Mouse (Mus musculus) midbrain, postnatal 0 days (tissue): Measurements from ENCODE around the gene Rassf5. TPM values are rescaled to one million over a fixed set of nuclear protein-coding genes. Genes with fewer than 3 reads are reported as not detected.

Source experiments
- ATAC-seq: fragments of 200-750 bp; cut with Nextera tagmentation; 2 replicates; pipeline ENCODE4 v1.8.0; 2017; ENCODE audit warnings: moderate number of reproducible peaks, mild to moderate bottlenecking, moderate TSS enrichment, moderate library complexity; ENCODE audit not compliant: low FRiP score
- DNase-seq: peaks from one replicate; pipeline ENCODE4 v3.0.0-alpha.2; 2015; ENCODE audit warnings: low spot score
- H3K27ac ChIP-seq: fragments of 300-500 bp; sonication (generic); 2 replicates; pipeline ENCODE4 v1.5.1; 2014; ENCODE audit warnings: low read depth, mild to moderate bottlenecking, low read length, mixed read lengths
- H3K27me3 ChIP-seq: fragments of 300-500 bp; sonication (generic); 2 replicates; pipeline ENCODE4 v1.6.1; 2014; ENCODE audit warnings: low read length, control low read depth, mixed read lengths; ENCODE audit not compliant: insufficient read depth
- H3K36me3 ChIP-seq: fragments of 300-500 bp; sonication (generic); 2 replicates; pipeline ENCODE4 v1.6.1; 2014; ENCODE audit warnings: low read length, control low read depth, mixed read lengths; ENCODE audit not compliant: insufficient read depth
- H3K4me1 ChIP-seq: fragments of 300-500 bp; sonication (generic); 2 replicates; pipeline ENCODE4 v1.6.1; 2014; ENCODE audit warnings: mild to moderate bottlenecking, control low read depth, antibody characterized with exemption, low read length, mixed read lengths; ENCODE audit not compliant: insufficient read depth
- H3K4me2 ChIP-seq: fragments of 300-500 bp; sonication (generic); 2 replicates; pipeline ENCODE4 v1.6.1; 2014; ENCODE audit warnings: low read depth, mild to moderate bottlenecking, low read length, mixed read lengths; ENCODE audit not compliant: poor library complexity, severe bottlenecking
- H3K4me3 ChIP-seq: fragments of 300-500 bp; sonication (generic); 2 replicates; pipeline ENCODE4 v1.5.1; 2014; ENCODE audit warnings: low read depth, mild to moderate bottlenecking, low read length, moderate library complexity
- H3K9ac ChIP-seq: fragments of 300-500 bp; sonication (generic); replicated peaks from 2 replicates; pipeline ENCODE4 v1.6.1; 2014; ENCODE audit warnings: mild to moderate bottlenecking, low read length, moderate library complexity, mixed read lengths; ENCODE audit not compliant: poor library complexity, severe bottlenecking
- H3K9me3 ChIP-seq: fragments of 300-500 bp; sonication (generic); 2 replicates; pipeline ENCODE4 v1.6.1; 2016; ENCODE audit warnings: low read length, control low read depth
- CTCF ChIP-seq: IDR thresholded peaks from 2 replicates; pipeline ENCODE4 v1.5.1; 2016; ENCODE audit warnings: antibody characterized with exemption, mild to moderate bottlenecking
- WGBS: fragments of 180-500 bp; shearing (Covaris S2); extraction: QIAGEN DNeasy Blood & Tissue Kit; methylation state at CpG from one replicate; pipeline ENCODE4 v1.1.7; 2014; 5-methylcytosine and 5-hydroxymethylcytosine counted together
- polyA plus RNA-seq: library from polyadenylated mRNA; unstranded; fragments of >200 nt; fragmentation: Nextera tagmentation; extraction: Ambion mirVana; gene quantifications from 2 replicates; pipeline ENCODE4 v1.2.1, GENCODE M21; 2015
- total RNA-seq: library from RNA; depleted of rRNA; stranded (reverse); fragments of >200 nt; gene quantifications from 2 replicates; pipeline ENCODE4 v1.2.3, GENCODE M21; 2014

Gene Rassf5
- total and polyA plus RNA-seq, 2 experiments from 2014 or later, result 4.9 to 9.0 TPM

GRCm38 (mm10) chr1:131238931-131239381 lies 6.1 kb downstream of the Rassf5 start:
- peak; percentile 12 for DNase-seq
- TF ChIP-seq CTCF, result no peak
- Histone ChIP-seq H3K4me2 (no peak overlapping the region), H3K9ac (no peak overlapping the region), H3K9me3 (no peaks in the 10 kb centered on the region), H3K27me3 (no peaks in the 10 kb centered on the region), H3K36me3 (no peaks in the 10 kb centered on the region; the same call in 1 of the 2 replicates), H3K4me1 (peaks cover 5% of the 10 kb centered on the region; the same call in 1 of the 2 replicates), H3K4me3 (no peak overlapping the region), H3K27ac (no peak overlapping the region)
- ATAC-seq, result no peak
- 69% methylated on average over 8 of the region's 8 CpGs for WGBS

DNA sequence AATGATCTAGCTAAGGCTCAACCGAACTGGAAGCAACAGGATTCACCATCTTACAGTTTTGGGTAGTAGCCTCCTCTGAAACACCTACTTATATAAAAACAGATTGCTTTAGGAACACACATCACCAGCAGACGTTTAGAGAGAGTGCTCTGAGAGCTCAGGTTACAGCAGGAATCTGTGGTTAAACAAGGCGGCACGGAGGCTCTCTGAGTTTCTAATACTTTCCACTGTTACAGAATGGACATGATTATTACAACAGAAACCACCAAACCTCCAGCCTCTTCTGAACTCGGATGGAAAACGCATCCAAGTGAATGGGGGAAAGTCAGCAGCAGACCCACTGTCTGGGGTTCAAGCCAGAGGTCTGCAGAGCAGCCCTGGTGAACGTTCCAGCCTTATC lies 9.0 kb downstream of the Rassf5 start:
- H3K27ac ChIP-seq, result no peak overlapping the region
- no peaks in the 10 kb centered on the region for H3K9me3 ChIP-seq
- H3K36me3 ChIP-seq, result no peaks in the 10 kb centered on the region; the same call in 1 of the 2 replicates
- ATAC-seq, result no peak
- H3K4me3 ChIP-seq, result no peak overlapping the region
- WGBS, result 73% methylated on average over 7 of the region's 7 CpGs
- no peak overlapping the region for H3K9ac ChIP-seq
- H3K4me2 ChIP-seq, result no peak overlapping the region
- no peaks in the 10 kb centered on the region for H3K27me3 ChIP-seq
- no peak for DNase-seq
- TF ChIP-seq CTCF, result no peak
- H3K4me1 ChIP-seq, result peaks cover 3% of the 10 kb centered on the region; the same call in 1 of the 2 replicates

- Histone ChIP-seq H3K9ac (no peak overlapping the region), H3K4me1 (no peaks in the 10 kb centered on the region), H3K4me3 (no peak overlapping the region), H3K27me3 (no peaks in the 10 kb centered on the region), H3K9me3 (no peaks in the 10 kb centered on the region), H3K36me3 (no peaks in the 10 kb centered on the region; the same call in 1 of the 2 replicates), H3K27ac (no peak overlapping the region), H3K4me2 (no peak overlapping the region)
- no peak for DNase-seq
- WGBS, result 70% methylated on average over 12 of the region's 12 CpGs
- no peak for TF ChIP-seq CTCF
- no peak for ATAC-seq
Measured at GRCm38 (mm10) chr1:131233527-131233926, 11.5 kb downstream of the Rassf5 start.

DNA sequence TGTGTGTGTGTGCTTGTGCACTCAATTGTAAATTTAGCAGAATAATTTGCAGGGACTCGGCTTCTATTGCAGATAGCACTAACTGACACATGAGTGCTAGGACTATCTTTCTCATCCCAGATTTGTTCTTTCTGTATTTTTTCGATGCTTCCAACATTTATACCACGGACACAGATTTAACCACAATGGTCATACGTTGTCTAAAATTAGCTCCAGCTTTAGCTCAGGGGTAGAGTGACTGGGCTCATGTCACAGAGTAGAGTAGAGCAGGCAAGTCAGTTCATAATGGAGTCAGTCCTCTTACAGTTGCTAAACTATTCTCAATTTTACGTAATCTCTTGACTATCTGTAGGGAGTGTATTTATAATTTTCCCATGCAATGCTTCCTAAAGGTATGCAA lies 16.4 kb downstream of the Rassf5 start:
- TF ChIP-seq CTCF, result no peak
- no peaks in the 10 kb centered on the region for H3K36me3 ChIP-seq
- H3K9me3 ChIP-seq, result no peaks in the 10 kb centered on the region
- H3K4me3 ChIP-seq, result no peak overlapping the region
- DNase-seq, result no peak
- no peak overlapping the region for H3K27ac ChIP-seq
- H3K9ac ChIP-seq, result no peak overlapping the region
- no peak overlapping the region for H3K4me2 ChIP-seq
- 90% methylated on average over 5 of the region's 5 CpGs for WGBS
- no peaks in the 10 kb centered on the region for H3K27me3 ChIP-seq
- no peak for ATAC-seq
- no peaks in the 10 kb centered on the region for H3K4me1 ChIP-seq

- no peak for ATAC-seq
- DNase-seq, result no peak
Measured at GRCm38 (mm10) chr1:131228225-131228624, 16.8 kb downstream of the Rassf5 start.

GRCm38 (mm10) chr1:131224848-131225471 lies 20.1 kb downstream of the Rassf5 start:
- TF ChIP-seq CTCF, result no peak
- 22% methylated on average over 12 of the region's 12 CpGs for WGBS
- H3K4me3 ChIP-seq, result no peak overlapping the region
- H3K4me1 ChIP-seq, result no peaks in the 10 kb centered on the region
- H3K4me2 ChIP-seq, result no peak overlapping the region
- no peaks in the 10 kb centered on the region for H3K9me3 ChIP-seq
- no peaks in the 10 kb centered on the region for H3K36me3 ChIP-seq
- DNase-seq (no peak), ATAC-seq (no peak; the same call in 1 of the 2 replicates)
- H3K9ac ChIP-seq, result no peak overlapping the region
- H3K27ac ChIP-seq, result no peak overlapping the region
- no peaks in the 10 kb centered on the region for H3K27me3 ChIP-seq

More at GRCm38 (mm10) chr1:131228225-131228624, 16.8 kb downstream of the Rassf5 start:
- Histone ChIP-seq H3K9me3 (no peaks in the 10 kb centered on the region), H3K27me3 (no peaks in the 10 kb centered on the region), H3K4me1 (no peaks in the 10 kb centered on the region), H3K9ac (no peak overlapping the region), H3K36me3 (no peaks in the 10 kb centered on the region), H3K27ac (no peak overlapping the region), H3K4me2 (no peak overlapping the region), H3K4me3 (no peak overlapping the region)
- WGBS, result 74% methylated on average over 7 of the region's 7 CpGs
- TF ChIP-seq CTCF, result peak; percentile 23
